Mouse (Mus musculus) myocyte (in vitro differentiated cells): ENCODE measurements around the gene Cnpy2.

Experiments used
- MYOD1 ChIP-seq, 3 experiments: IDR thresholded peaks; one replicate each; pipeline ENCODE4 v1.6.1; 2011; ENCODE audit warnings: control low read depth in 2 of 3, low read depth in 2 of 3, mild to moderate bottlenecking in 2 of 3, moderate library complexity in 1 of 3; ENCODE audit not compliant: insufficient read length in 2 of 3, control insufficient read depth in 1 of 3
- MYOG ChIP-seq, 3 experiments: IDR thresholded peaks; one replicate each; pipeline ENCODE4 v1.6.1; 2011; ENCODE audit warnings: control low read depth in 2 of 3, low read depth in 2 of 3, mild to moderate bottlenecking in 2 of 3; ENCODE audit not compliant: insufficient read length in 2 of 3, control insufficient read depth in 1 of 3, insufficient read depth in 1 of 3
- POLR2A ChIP-seq: IDR thresholded peaks from one replicate; pipeline ENCODE4 v1.6.1; 2011; ENCODE audit warnings: low read depth, mild to moderate bottlenecking, control low read depth, moderate library complexity; ENCODE audit not compliant: insufficient read length
- POLR2AphosphoS2 ChIP-seq: IDR thresholded peaks from one replicate; pipeline ENCODE4 v1.6.1; 2011; ENCODE audit warnings: low read depth, control low read depth; ENCODE audit not compliant: insufficient read length
- REST ChIP-seq: IDR thresholded peaks from one replicate; pipeline ENCODE4 v1.6.1; 2011; ENCODE audit warnings: mild to moderate bottlenecking, control low read depth, moderate library complexity; ENCODE audit not compliant: insufficient read depth, insufficient read length
- USF1 ChIP-seq: IDR thresholded peaks from one replicate; pipeline ENCODE4 v1.6.1; 2011; ENCODE audit warnings: low read depth, mild to moderate bottlenecking, control low read depth, moderate library complexity

- TF ChIP-seq POLR2A: no peak
- no peak for TF ChIP-seq USF1
- TF ChIP-seq MYOD1 (IDR thresholded peaks at IDR 0.05; ENCODE audit: control insufficient read depth in 1 of 3, insufficient read length in 2 of 3, low read depth in 2 of 3): no peak
- TF ChIP-seq MYOG (IDR thresholded peaks at IDR 0.05; ENCODE audit: control insufficient read depth in 1 of 3, insufficient read depth in 1 of 3, insufficient read length in 2 of 3, low read depth in 2 of 3): no peak
- TF ChIP-seq REST: no peak
- no peak for TF ChIP-seq POLR2AphosphoS2
These were observed 39.6 kb downstream of the Cnpy2 start for GRCm38 (mm10) chr10:128361836-128362235.
